Mouse (Mus musculus): ENCODE results near the gene Spata17.

Gene Spata17

DNA sequence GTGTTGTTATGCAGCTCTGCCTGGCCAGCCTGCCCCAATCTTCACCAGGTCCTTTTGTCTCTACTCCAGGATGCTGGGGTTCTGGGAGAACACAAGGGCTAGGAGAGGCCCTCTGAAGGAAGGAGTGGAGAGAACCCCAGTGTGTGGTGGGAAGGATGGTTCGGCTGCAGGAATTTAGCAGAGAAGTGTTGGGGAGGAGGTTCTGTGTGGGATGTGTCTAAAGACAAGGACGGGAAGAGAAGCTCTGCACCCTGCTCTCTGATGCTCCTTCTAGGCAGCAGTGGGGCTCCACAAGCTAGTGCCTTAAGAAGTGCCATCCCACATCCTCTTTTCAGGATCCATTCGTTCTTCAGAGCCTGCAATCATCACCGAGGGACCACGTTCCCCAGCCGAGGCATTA is 129.2 kb downstream of the Spata17 start:
- DNase-seq (ENCODE audit: low spot score) = no peak

DNA sequence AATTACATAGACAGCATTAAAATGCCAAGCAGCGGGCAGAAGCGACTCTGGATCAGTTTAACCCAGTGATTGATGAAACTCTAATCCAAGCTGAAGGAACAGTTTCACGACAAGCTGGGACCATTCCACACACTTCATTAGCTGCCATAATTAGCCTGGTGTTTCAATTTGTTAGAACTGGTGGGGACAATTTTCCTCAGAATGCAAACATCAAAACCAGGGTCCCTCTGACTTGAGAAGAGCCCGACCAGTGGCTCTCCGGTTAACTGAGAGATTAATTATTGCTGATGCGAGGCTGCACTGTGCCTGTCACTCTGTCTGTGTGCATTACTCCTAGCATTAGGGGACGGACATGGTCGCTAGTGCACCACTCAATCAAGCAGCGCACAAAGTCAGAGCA is 137.9 kb downstream of the Spata17 start:
- DNase-seq (ENCODE audit: low spot score) = no peak

DNA sequence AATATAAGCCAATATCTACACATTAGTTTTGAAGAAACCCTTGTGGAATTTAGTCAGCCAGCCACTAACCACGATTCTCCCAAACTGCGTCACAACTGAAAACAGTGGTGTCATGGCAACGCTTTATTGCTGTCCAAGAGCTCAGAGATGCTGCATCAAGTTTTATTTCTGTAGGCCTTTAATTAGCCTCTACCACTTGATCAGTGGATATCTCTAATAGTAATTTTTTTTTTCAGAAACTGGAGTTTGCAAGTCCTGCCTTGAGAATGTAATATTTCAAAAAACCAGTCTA is 138.3 kb downstream of the Spata17 start:
- DNase-seq (ENCODE audit: low spot score) = no peak

DNA sequence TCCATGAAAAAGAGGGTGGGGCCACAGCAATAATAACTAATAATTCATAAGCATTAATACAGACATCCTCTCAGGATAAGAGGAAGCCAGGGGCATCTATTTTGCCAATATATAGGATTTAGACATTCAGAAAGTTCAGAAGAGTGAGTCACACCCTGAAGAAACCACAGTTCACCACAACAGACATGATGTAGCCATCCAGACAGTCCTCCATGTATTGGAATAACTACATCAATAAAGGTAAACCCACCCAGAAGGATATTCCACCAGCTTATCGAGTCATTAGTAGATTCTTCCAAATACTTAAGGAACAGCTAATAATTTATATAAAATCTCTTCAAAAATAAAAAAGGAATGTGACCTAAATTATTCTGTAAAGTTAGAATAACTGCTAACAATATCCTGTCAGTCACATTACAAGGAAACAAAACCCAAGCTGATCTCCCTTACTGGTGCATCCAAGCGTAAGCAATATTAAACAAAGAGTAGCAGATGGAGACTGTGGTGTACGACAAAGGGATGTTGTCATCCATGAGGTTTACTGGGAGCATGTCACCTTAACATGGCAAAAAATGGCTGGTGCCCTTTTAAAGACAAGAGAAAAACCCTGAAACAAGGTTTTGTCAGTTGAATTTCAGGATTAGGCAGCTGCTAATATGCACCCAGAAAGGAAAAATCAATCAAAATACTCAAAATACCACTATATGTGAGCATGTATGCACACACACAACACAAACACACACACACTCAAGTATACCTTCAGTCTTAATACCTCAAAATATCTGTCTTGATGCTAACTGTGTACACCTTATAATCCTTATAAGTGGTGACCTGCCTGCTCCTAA is 138.8 kb downstream of the Spata17 start:
- DNase-seq (ENCODE audit: low spot score) = no peak

DNA sequence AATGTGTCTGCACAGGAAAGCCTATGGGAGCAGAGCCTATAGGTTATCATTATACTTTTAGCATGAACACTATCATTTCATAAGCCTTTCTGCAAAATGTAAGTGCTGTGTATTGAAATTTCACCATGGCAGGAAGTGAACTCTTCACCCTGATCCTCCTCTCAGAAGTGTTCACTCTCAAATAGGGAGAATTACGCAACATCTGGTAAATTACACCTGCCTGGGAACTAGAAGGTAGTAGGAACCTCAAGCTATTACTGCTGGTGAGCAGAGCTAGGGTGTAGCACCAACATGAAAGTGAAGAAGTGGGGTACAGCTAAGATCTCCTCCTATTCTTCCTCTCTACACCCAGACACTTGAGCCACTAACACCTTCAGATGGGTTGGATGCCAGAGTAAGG is 155.4 kb downstream of the Spata17 start:
- DNase-seq (ENCODE audit: low spot score) = no peak

DNA sequence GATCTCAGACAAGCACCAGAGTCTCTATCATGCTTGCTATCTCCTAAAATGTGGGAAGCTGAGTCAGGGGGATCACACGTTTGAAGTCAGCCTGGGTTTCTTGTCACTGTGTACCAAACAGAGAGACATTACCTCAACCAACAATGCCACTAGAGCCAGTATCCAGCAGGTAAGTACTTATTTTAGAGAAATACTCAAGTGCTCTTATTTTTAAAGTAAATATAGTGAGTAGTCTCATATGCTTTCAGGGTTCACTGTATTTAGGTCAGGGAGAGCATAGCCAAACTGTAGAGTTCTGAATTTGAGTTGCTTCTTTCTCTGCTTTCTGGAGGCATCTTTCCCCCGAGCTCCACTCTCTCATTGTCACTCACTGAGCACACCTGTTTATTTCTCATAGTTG is 160.9 kb downstream of the Spata17 start:
- no peak for DNase-seq (ENCODE audit: low spot score)

DNA sequence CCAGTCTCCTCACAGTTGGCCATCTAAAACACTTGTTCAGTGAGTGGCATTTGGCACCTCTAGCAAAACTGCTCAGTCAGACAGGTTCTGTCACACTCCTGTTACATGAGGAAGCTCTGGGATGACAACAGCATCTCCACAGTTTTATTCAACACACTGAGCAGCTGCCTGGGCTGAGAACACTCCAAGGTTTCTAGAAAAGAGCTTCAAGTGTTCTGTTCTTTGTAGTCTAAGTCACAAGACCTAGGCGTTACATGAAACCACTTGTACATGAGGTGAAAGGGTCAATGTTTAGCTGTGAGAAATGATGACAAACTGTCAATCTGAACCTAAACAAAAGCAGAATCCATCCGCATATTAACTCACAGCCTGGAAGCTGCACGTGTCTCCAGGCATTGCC is 161.4 kb downstream of the Spata17 start:
- no peak for DNase-seq (ENCODE audit: low spot score)

DNA sequence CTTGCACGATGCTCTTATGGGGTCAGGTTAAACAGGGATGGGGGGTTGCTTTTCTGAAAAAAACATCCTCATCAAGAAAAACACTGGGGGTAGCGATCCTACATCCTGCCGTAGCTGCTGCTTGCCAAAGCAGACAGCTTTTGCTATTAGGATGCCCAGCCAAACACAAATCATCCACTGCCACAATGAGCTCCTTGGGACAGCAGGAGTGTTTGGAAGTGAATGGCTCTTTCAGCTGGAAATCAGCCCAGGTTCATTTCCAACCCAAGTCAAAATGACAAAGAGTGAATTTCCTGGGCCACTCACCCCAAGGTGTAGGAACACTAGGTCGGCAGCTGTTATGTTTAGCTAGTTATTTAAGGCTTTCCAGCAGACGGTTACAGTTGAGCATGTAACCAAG is 162.7 kb downstream of the Spata17 start:
- DNase-seq (ENCODE audit: low spot score) = no peak

DNA sequence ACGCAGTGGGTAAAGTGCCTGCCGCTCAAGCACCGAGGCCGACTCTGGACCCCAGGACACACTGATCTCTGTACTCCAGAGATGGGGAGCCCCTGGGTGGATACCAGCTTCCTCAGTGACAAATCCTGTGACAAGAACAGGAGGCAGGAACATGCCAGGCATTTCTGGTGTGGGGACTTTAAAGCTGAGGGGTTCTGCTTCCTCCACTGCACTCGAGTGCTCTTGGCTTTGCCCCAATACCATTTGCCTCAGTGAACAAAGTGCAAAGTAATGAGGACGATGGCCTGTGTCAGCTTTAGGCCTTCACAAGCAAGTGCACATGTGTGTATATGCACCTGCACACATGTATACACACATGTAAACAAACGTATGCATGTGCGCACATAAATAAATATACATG is 164.0 kb downstream of the Spata17 start:
- no peak for DNase-seq (ENCODE audit: low spot score)

DNA sequence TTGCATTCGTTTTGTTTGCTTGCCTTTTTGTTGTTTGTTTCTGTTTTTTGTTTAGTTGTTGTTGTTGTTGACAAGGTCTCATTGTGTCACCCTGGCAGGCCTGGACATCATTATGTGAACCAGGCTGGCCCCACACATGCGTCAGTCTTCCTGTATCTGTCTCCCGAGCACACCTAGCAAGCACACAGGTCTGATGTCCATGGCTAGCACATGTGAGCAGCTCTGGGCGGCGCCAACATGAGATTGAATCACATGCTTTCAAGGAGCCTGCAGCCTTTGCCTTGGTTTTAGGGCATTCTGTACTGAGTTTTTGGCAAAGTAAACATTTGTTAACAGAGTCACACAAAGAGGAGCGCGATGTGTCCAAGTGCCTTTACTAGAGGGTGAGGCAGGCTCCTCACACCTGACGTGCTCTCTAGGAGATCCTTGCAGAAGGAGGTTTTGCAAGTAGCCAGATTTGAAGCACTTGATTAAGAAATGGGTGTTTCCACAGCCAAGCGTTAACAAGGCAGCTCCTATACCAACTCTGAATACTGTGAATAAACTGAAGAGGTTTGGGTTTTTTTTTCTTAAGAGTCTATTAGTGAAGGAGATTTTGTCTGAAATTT is 166.5 kb downstream of the Spata17 start:
- no peak for DNase-seq (ENCODE audit: low spot score)

DNA sequence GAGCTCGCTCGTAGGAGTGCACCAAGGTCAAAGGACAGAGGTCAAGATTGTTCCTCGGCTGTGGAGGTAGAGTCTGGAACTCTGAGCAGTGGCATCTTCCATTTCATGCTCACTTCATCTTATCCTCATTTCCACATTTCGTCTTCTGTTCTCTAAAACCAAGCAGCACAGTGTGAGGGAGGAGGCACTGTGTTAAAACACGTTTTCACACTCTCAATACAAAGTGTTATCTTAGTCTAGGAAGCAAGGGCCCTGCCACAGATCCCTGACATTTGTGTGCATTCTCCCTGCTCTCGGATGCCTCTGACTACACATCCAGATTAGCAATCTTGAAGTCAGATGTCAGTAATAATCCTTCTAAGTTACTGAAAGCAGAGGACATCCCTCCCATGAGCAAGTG is 170.5 kb downstream of the Spata17 start:
- no peak for DNase-seq (ENCODE audit: low spot score)

DNA sequence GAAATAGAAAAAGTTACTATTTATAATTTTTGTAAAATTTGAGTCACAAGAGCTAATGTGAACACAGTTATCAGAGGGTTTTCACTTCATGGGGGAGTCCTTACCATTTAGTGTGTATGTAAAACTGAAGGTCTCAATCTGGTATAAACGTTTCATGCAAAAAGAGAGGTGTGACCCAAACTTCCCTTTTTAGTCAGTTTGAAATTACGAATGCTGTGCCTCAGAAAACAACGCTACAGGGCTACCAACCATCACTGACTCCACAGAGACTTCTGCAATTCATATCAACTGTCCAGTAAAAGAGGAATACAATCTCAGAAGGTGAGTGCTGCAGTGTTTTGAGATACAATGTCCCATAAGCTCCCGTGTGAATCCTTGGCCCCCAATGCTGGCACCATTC is 175.5 kb downstream of the Spata17 start:
- DNase-seq (ENCODE audit: low spot score) = no peak

DNA sequence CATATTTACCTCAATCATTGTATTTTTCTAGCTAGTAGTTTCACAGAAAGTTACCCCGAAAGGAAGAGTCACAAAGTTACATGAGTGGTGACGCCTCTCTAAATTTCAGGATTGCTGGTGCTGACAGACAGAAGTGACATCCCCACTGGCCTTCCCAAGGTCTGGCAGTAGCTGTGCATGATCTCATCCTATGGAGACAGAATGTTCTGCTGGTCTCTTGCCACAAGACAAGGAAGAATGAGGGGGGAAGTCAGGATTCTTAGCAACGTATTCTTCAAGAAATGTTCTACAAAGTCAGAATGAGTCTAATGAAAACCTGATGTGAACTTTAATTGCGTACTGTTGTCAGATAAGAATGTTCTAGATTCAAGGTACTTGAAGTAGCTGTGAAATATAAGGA is 179.5 kb downstream of the Spata17 start:
- DNase-seq (ENCODE audit: low spot score) = no peak

DNA sequence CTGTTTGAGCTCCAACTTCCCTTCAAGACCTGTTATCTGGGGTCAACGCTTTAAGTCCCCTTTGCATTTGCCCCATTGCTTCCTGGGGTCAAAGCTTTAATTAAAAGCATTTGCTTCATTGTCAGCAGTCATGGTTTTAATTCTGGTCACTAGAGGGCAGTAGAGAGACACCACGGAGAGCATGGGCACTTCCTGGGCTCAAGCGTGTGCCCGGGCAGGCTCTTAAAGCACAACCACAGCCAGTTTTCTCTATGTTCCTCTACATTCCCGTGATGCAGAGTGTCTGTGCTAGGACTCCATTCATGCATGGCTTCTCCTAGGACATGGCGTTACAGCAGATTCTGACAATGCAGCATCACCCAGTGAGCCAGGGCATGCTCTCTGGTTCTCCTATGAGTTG is 183.5 kb downstream of the Spata17 start:
- DNase-seq (ENCODE audit: low spot score) = no peak

DNA sequence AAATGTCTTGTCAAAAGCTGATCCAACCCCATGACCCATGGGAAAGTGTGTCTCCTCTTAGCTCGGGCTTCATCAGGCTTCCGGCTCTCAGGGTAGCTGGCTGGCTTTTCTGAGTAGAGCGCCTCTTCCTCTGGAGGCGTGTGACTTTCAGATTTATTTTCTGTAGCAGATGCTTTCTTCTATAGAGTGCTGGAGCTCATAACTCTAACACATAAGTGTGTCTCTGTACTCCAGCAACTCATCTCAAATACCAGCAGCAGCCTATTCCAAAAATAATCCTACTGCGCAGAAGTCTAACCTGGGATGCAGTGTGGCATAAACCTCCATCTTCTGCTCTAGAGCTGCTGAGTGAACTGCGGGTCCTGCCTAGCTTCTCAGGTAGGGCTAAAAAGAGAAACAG is 186.4 kb downstream of the Spata17 start:
- no peak for DNase-seq (ENCODE audit: low spot score)

DNA sequence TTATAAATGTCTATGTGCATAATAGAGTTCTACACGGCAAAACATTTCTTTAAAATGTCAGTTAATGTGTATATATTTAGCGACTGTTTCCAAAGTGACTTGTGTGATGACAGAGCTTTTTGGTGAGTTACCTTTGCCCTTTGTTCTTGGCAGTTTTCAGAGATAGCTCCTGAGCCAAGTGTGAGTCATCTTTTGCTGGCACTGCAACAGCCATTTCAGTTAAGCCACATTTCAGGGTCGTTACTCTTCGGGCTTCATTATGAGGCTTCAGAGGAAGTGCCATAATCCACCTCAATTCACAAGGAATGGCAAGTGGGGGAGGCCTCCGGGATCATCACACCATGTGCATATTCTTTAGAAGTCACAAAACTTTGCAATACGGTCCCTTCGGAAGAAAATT is 195.3 kb downstream of the Spata17 start:
- DNase-seq (ENCODE audit: low spot score) = no peak

DNA sequence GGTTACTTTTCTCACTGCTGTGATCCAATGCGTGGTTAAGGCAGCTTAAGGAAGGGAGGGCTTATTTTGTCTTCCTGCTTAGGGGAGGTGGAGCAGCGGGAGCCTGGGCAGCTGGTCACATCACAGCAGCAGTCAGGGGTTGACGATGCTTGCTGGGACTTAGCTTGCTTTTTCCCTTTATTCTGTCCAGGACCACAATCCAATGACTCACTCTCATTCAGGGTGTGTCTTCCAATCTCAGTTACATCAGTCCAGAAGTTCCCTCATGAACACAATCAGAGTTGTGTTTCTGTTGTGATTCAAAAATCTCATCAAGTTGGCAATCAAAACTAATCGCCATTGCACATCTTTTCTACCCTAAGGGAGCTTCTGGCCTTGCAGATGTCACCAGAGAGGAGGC is 199.1 kb downstream of the Spata17 start:
- no peak for DNase-seq (ENCODE audit: low spot score)

DNA sequence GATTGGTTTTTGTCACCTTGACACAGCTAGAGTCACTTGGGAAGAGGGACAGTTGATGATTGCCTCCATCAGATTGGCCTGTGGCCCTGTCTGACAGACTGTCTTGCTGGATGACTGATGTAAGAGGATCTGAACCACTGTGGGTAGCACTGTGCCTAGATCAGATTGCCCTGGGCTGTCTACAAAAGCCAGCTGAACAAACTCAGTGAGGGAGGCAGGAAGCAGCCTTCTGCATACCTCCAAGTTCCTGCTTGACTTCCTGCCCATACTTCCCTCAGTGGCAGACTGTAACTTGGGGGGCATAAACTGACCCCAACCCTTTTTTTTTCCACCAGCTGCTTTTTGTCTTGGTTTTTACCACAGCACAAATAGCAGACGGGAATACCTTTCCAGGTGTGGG is 199.6 kb downstream of the Spata17 start:
- DNase-seq (ENCODE audit: low spot score) = no peak

DNA sequence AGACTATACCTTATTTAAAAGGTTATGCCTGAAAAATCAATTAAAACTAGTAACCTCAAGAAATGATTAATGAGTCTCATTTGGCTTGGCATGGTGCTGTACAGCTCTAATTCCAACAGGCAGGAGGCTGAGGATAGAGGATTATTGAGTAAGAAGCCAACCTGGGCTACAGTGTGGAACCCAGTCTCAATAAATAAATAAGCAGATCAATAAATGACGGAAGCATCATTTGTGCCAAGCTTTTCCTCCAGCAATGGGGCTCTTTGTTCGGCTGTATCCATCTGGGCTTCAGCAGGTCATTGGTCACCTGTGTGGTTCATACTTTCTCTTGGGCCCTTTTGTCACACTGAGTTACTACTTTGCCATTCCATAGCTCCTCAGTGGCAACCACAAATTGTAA is 201.1 kb downstream of the Spata17 start:
- no peak for DNase-seq (ENCODE audit: low spot score)

DNA sequence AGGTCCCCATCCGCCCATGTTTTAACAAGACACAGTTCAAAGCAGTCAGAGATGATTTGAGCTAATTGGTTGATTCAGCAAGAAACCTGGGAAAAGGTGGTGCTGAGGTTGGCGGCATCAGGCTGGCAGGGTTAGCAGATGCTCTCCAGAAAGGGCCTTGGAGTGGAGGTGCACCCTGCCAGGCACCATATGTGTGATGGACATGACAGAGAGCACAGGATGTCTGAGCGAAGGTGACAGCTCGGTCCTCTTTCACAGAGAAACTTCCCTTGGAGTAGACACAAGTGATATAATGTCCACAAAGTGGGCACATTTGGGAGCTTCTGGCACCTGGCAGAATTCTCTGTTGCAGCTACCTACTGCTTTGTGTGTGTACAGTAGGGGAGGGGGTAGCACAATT is 203.7 kb downstream of the Spata17 start:
- no peak for DNase-seq (ENCODE audit: low spot score)

DNA sequence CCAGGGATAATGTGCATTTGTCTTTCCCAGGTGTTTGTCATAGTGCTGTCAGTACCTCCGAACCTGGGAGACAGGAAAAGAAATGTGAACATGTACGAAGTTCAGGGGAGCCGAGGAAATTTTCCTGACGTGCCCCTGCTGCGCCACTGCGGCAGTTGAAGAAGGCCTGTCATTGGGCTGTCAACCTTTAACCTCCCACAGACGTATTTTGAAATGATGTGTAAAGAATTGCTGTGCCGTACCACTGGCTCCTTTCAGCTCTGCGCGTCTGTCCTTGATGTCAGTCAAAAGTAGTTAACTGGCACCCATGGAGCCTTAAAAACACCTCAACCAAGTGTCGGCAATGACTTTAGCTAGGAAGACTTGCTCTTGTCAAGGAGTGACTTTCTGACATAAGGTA is 205.2 kb downstream of the Spata17 start:
- DNase-seq (ENCODE audit: low spot score) = no peak

DNA sequence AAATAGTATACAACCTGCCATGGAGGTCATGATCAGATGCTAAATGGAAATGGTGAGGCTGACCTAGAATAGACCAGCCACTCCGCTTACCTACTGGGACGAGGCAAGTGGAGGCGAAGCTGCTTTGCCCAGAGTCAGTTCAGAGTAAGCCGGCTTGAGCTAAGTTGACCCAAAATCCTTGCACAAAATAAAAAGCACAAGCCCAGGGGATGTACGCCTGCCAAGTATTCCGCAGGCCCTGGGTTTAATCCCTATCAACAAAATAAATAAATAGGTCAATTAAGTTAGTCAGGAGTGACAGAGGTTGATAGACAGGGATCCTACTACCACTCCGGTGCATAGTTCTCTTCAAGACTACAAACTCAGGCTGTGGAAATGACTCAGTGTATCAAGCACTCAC is 207.0 kb downstream of the Spata17 start:
- no peak for DNase-seq (ENCODE audit: low spot score)

DNA sequence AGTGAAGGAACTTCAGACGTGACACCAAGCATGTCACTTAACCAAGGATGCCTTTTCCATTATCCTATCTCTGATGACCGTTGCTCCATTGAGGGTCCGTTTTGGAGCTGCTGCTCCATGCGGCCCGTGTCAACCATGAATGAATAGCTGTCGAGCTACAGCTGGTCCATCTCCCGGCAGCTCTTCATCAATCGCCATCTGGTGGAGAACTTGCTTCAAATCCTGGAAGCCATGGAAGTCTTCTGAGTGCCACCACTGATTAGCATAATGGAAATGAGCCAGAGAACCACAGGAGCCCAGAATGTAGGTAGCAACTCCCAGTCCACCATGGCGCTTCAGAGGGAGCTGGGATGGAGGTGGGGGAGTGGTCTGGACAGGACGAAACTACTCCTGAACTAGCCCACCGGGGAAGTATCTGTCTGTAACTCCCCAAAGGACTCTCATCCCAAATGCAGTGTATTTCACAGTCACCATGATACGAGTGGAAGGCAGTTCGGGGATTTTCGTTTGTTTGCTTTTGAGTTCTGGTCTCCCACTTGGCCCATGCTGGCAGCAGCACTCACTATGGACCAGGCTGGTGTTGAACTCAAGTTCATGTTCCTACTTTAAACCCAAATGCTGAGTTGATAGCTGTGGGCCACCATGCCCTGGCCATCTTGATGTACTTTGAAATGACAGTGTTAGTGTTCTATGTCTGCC is 208.9 kb downstream of the Spata17 start:
- no peak for DNase-seq (ENCODE audit: low spot score)

DNA sequence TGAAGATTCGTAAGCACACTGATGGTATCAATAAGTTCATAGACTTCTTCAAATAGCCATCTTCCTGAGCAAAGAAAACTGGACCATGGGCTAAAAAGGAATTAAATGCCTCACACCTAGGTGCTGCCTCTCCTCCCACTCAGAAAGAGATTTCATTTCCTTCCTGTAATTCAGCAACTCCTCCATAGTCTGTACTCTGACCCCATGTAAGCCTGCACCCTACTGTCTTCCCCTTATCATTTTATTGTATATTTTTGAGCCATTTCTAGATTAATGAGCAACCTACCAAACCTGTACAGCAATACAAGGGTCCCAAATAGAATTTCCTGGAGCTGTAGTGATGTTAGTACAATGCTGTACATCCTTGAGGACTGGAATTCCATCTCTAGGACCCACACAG is 211.0 kb downstream of the Spata17 start:
- no peak for DNase-seq (ENCODE audit: low spot score)
